Mouse (Mus musculus) heart, adult 2 months (tissue): Measurements from ENCODE around the gene Blzf1.

Experiments
- CTCF ChIP-seq: fragments of 200-600 bp; IDR thresholded peaks from 2 replicates; pipeline ENCODE4 v1.8.1; 2022; ENCODE audit warnings: antibody characterized with exemption, mild to moderate bottlenecking, moderate library complexity
- EP300 ChIP-seq: fragments of 200-500 bp; IDR thresholded peaks from 2 replicates; pipeline ENCODE4 v1.6.1; 2011; ENCODE audit warnings: low read depth, low read length, control low read depth; ENCODE audit not compliant: insufficient read depth
- POLR2A ChIP-seq: fragments of 200-500 bp; IDR thresholded peaks from 2 replicates; pipeline ENCODE4 v1.6.1; 2011; ENCODE audit warnings: mild to moderate bottlenecking, low read depth, low read length, control low read depth; ENCODE audit not compliant: insufficient read depth

- TF ChIP-seq POLR2A (no peak), CTCF (peak; percentile 80), EP300 (no peak)
Measured at GRCm38 (mm10) chr1:164315266-164315665, 8.0 kb upstream of the Blzf1 start.
